ENCODE assay signal across 25 mouse cellular contexts in genomic region chr1:92175266-92175665, GRCm38 (mm10). TPM values are rescaled to one million over a fixed set of nuclear protein-coding genes. Genes with fewer than 3 reads are reported as not detected.
DNase-seq lines count a peak whose midpoint lies in the region; ATAC-seq lines count a peak whose summit lies in the region.
"Had no signal": no experiment of that assay in that cellular context is flagged by ENCODE, and none has a peak within 500 bp of the region (broad histone marks: within the 10 kb centered on the region; RNA-seq: fewer than 3 reads in every experiment).

No protein-coding gene starts in this region.

- H3K4me2 ChIP-seq in kidney, embryonic 16.5 days (replicated peaks; ENCODE audit: low read depth, low read length) = no peak overlapping the region
- H3K4me2 ChIP-seq: embryonic facial prominence, embryonic 15.5 days; forebrain, embryonic 12.5 days; forebrain, embryonic 15.5 days; heart, embryonic 12.5 days; heart, embryonic 15.5 days; hindbrain, embryonic 14.5 days had no signal

- DNase-seq in adrenal gland, adult 2 months = peak; percentile 31
- no peak for DNase-seq in adrenal gland, postnatal 14 days
- DNase-seq in heart, adult 11 months = peak; percentile 81
- DNase-seq in heart, postnatal 4 days = no peak
- no peak for DNase-seq in kidney, postnatal 14 days
- DNase-seq: adrenal gland, postnatal 10 days; cerebellum, adult 11 months; cerebellum, adult 2 months; cerebellum, adult 9-11 months; cerebellum, postnatal 25 days; gastrocnemius, postnatal 10 days; gastrocnemius, postnatal 36 days; heart, postnatal 14 days; kidney, adult 18-20 months had no signal

- H3K36me3 ChIP-seq in kidney, embryonic 16.5 days (ENCODE audit: insufficient read depth, low read length) = no peaks in the 10 kb centered on the region
- H3K36me3 ChIP-seq: embryonic facial prominence, embryonic 15.5 days; forebrain, embryonic 12.5 days; forebrain, embryonic 15.5 days; heart, embryonic 12.5 days; heart, embryonic 15.5 days had no signal

- H3K4me3 ChIP-seq in kidney, embryonic 16.5 days (ENCODE audit: low read length) = no peak overlapping the region
- H3K4me3 ChIP-seq: embryonic facial prominence, embryonic 15.5 days; forebrain, embryonic 12.5 days; forebrain, embryonic 15.5 days; heart, embryonic 12.5 days; heart, embryonic 15.5 days had no signal

- no peak overlapping the region for H3K9ac ChIP-seq in kidney, embryonic 16.5 days (replicated peaks; ENCODE audit: low read length)
- H3K9ac ChIP-seq: embryonic facial prominence, embryonic 15.5 days; forebrain, embryonic 12.5 days; forebrain, embryonic 15.5 days; heart, embryonic 12.5 days; heart, embryonic 15.5 days; hindbrain, embryonic 14.5 days had no signal

- ATAC-seq in kidney, embryonic 16.5 days (ENCODE audit: low FRiP score, low TSS enrichment) = no peak
- ATAC-seq: activated CD4-positive, CD25-positive, alpha-beta regulatory T cell, adult 4 months; forebrain, embryonic 15.5 days; hindbrain, postnatal 0 days; inflammation-experienced regulatory T-cells, adult 6 months; intestine, embryonic 16.5 days had no signal

- WGBS in kidney, embryonic 16.5 days = 75% methylated on average over 6 of the region's 6 CpGs

- no peaks in the 10 kb centered on the region for H3K9me3 ChIP-seq in kidney, embryonic 16.5 days (ENCODE audit: low read length)
- H3K9me3 ChIP-seq: embryonic facial prominence, embryonic 15.5 days; forebrain, embryonic 12.5 days; forebrain, embryonic 15.5 days; heart, embryonic 12.5 days; heart, embryonic 15.5 days had no signal

- H3K27ac ChIP-seq in kidney, embryonic 16.5 days (ENCODE audit: low read length) = peak overlapping the region; percentile 21; the same call in 1 of the 2 replicates
- H3K27ac ChIP-seq: embryonic facial prominence, embryonic 15.5 days; forebrain, embryonic 12.5 days; forebrain, embryonic 15.5 days; heart, embryonic 15.5 days; hindbrain, embryonic 14.5 days; hindbrain, postnatal 0 days had no signal

- H3K27me3 ChIP-seq in kidney, embryonic 16.5 days (ENCODE audit: insufficient read depth, low read length) = no peaks in the 10 kb centered on the region
- H3K27me3 ChIP-seq: embryonic facial prominence, embryonic 15.5 days; forebrain, embryonic 12.5 days; forebrain, embryonic 15.5 days; heart, embryonic 12.5 days; heart, embryonic 15.5 days had no signal

- peaks cover 51% of the 10 kb centered on the region for H3K4me1 ChIP-seq in kidney, embryonic 16.5 days (ENCODE audit: insufficient read depth, low read length)

RNA-seq across cellular contexts. Expression of gene Hdac4, which starts 20.2 kb away (rescaled TPM):
- 10 to 100 TPM; 57.4 to 90.9 TPM for total RNA-seq in adrenal gland, adult 2 months (2021)
- 55.5 and 81.4 TPM in 2 replicates for polyA plus RNA-seq in adrenal gland, adult 2 months (2012; rRNA removed)
- 70.1 and 70.3 TPM in 2 replicates for total RNA-seq in adrenal gland, postnatal 14 days (2021)
- total RNA-seq in heart, postnatal 4 days (2021) = 10 to 100 TPM; 33.3 to 36.3 TPM
- polyA plus RNA-seq in kidney, embryonic 16.5 days (2015; fragmentation: Nextera tagmentation; extraction: Ambion mirVana) = 17.7 and 19.8 TPM in 2 replicates

Comparison
In these comparisons a context has a peak if more than half of its experiments do, and no peak if none do; other contexts are left out.
1. DNase-seq: peak in adrenal gland, adult 2 months (single experiment) and heart, adult 11 months (single experiment); none in adrenal gland, postnatal 14 days (single experiment), heart, postnatal 4 days (single experiment) and kidney, postnatal 14 days (single experiment).